Mouse (Mus musculus) activated CD4-positive, CD25-positive, alpha-beta regulatory T cell, adult 9 weeks (primary cell): ENCODE results near the gene Klk10. TPM values are rescaled to one million over a fixed set of nuclear protein-coding genes. Genes with fewer than 3 reads are reported as not detected.

Source experiments
- polyA plus RNA-seq: library from polyadenylated mRNA; unstranded; fragments of 100-300 nt; shearing (Covaris generic); gene quantifications from one replicate; pipeline ENCODE4 v1.2.1, GENCODE M21; 2017

The Klk10 gene
- not detected for polyA plus RNA-seq

GRCm38 (mm10) chr7:43780746-43781145 is at the start of gene Klk10:
Gene Klk10 (plus strand): TSS chr7:43781035.

DNA sequence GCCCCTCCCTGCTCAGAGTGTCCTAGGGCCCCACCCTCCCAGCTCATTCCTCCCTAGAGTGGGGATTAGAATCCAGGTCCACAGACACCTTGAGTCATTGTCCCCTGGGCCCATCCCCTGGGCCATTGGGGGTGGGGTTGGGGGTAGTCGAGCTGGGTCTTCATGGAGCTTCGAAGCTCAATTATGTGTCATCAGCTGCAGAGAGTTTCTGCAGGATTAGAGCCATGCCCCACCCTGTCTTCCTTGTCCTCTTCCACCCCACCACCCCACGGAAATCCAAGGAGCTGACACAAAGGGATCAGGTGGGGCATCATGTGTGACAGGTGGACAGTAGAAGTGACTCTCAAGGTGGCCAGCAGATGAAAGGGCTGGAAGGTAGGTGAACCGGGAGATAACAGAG is 12.2 kb upstream of the Klk10 start, which contains the start of gene Klk12:
TSS of gene Klk12 (plus strand) at position 301 of the 400 bp plus-strand sequence.

GRCm38 (mm10) chr7:43774364-43774763 is 6.5 kb upstream of the Klk10 start, which contains the start of gene Klk11:
Gene Klk11 (plus strand): TSS chr7:43774604.

GRCm38 (mm10) chr7:43791591-43791990 is 10.8 kb downstream of the Klk10 start, which contains the start of gene Klk9:
Gene Klk9 (plus strand): TSS chr7:43791891.

DNA sequence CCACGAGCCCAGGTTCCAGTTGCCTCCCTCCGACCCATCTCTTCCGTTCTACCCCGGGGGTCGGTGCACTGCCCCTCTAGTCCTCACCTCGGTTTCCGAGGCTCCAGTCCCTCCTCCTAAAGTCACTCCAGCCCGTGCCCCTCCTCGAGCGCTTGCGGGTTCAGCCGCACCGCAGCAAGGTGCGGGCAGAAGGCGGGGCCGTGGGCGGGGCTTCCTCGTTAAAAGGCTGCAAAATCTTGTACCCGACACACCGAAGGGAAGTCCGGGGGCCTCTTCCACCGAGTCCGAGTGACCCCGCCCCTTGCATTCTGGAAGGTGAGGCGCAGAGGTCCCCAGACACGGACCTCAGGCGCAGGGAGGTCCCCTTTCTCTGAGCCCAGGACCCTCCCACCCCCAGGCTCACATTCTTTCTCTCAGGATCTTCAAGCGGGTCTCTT is 16.5 kb downstream of the Klk10 start, which contains the start of gene Klk8:
TSS of gene Klk8 (plus strand) at position 245 of the 437 bp plus-strand sequence.

DNA sequence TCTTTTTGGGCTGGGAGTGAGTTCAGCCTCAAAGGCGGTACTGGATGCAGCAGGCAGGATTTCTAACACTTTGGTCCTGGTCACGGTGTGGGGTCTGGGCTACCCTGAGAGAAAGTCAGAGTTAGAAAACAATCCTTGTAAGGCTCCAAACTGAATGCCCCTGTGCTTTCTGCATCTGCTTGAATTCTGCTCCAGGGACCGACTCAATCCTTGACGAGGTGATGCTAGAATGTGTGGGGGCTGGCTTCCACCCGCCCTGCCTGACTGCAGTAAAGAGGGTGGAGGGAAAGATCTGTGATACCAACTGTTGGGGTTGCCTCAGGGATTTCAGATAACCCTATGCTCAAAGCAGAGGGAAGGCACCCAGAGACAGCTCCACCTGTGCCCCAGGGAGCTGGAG is 30.2 kb downstream of the Klk10 start, which contains the start of gene Klk7:
TSS of gene Klk7 (plus strand) at position 301 of the 400 bp plus-strand sequence.

DNA sequence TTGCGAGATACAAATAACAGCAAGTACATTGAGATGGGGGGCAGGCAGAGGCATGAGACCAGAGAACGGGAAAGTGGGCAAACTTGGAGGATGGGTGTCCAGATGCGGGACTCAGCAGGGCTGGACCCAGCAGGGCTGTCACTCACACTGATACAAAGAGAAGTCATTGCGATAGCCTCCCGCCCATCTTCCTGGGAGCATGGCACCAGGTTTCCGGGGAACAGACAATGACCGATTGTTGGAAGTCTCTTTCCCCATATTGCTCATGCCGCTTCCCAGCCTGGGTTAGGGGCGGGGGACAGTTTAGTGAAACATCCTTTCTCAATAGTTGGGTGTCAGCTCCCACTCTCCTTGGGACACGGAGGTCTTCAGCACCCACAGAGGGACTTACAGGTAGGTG is 43.4 kb downstream of the Klk10 start, which contains the start of gene Klk6:
TSS of gene Klk6 (plus strand) at position 301 of the 400 bp plus-strand sequence.

Other genes starting within 250 kb of the Klk10 start
- gene Cd33, start 236.6 kb upstream of the Klk10 start, polyA plus RNA-seq, result 0.29 TPM
- 5.5 TPM for gene Zfp658, start 218.8 kb upstream of the Klk10 start, polyA plus RNA-seq
- gene Zfp719, start 201.4 kb upstream of the Klk10 start, polyA plus RNA-seq, result 13.9 TPM
- not detected for gene Zfp819, start 173.9 kb upstream of the Klk10 start, polyA plus RNA-seq
- not detected for gene Ceacam18, start 146.3 kb upstream of the Klk10 start, polyA plus RNA-seq
- 1.4 TPM for gene Siglece, start 120.9 kb upstream of the Klk10 start, polyA plus RNA-seq
- 3.6 TPM for gene Ctu1, start 109.0 kb upstream of the Klk10 start, polyA plus RNA-seq
- not detected for gene Klk14, start 90.6 kb upstream of the Klk10 start, polyA plus RNA-seq
- gene Klk13, start 68.5 kb upstream of the Klk10 start, polyA plus RNA-seq, result not detected
- not detected for gene Klk12, start 12.1 kb upstream of the Klk10 start, polyA plus RNA-seq
- 0.38 TPM for gene Klk11, start 6.4 kb upstream of the Klk10 start, polyA plus RNA-seq
- gene Klk9, start 10.9 kb downstream of the Klk10 start, polyA plus RNA-seq, result 0.43 TPM
- 144 TPM for gene Klk8, start 16.5 kb downstream of the Klk10 start, polyA plus RNA-seq
- gene Klk7, start 30.3 kb downstream of the Klk10 start, polyA plus RNA-seq, result 0.24 TPM
- gene Klk6, start 43.5 kb downstream of the Klk10 start, polyA plus RNA-seq, result not detected
- gene Klk5, start 60.9 kb downstream of the Klk10 start, polyA plus RNA-seq, result not detected
- gene Klk4, start 100.1 kb downstream of the Klk10 start, polyA plus RNA-seq, result not detected
- not detected for gene Klk15, start 152.7 kb downstream of the Klk10 start, polyA plus RNA-seq
- not detected for gene Klk1b8, start 169.6 kb downstream of the Klk10 start, polyA plus RNA-seq
- not detected for gene Klk1b1, start 185.7 kb downstream of the Klk10 start, polyA plus RNA-seq
- gene Klk1b9, start 195.0 kb downstream of the Klk10 start, polyA plus RNA-seq, result 0.88 TPM
- not detected for gene Klk1b11, start 214.8 kb downstream of the Klk10 start, polyA plus RNA-seq
- gene Klk1b26, start 231.1 kb downstream of the Klk10 start, polyA plus RNA-seq, result not detected